Mouse (Mus musculus) ZHBTc4 (cell line): Measurements from ENCODE around the gene Cryga.
"Not testable (repeated sequence)": the region's sequence is repeated elsewhere in the genome, so short reads cannot be mapped to it uniquely, and the experiment has no call there.

Experiments used
- DNase-seq: peaks from one replicate; pipeline ENCODE4 v3.0.0-alpha.2; 2011; ENCODE audit warnings: low read depth, low spot score

Cryga gene

GRCm38 (mm10) chr1:65091566-65091965 lies 11.6 kb downstream of the Cryga start:
- no peak for DNase-seq

GRCm38 (mm10) chr1:65090370-65090769 lies 12.8 kb downstream of the Cryga start:
- no peak for DNase-seq

- no peak for DNase-seq
Measured at GRCm38 (mm10) chr1:65088567-65089356, 14.4 kb downstream of the Cryga start.

GRCm38 (mm10) chr1:65082188-65082587 lies 21.0 kb downstream of the Cryga start, which contains the start of gene Crygb:
Gene Crygb (minus strand): TSS chr1:65082288.
- DNase-seq, result no peak

- DNase-seq, result peak; percentile 35
Measured at GRCm38 (mm10) chr1:65075607-65076006, 27.6 kb downstream of the Cryga start.

- no peak for DNase-seq
Measured at GRCm38 (mm10) chr1:65073589-65073988, 29.6 kb downstream of the Cryga start, which contains the start of gene Crygc. Gene Crygc (minus strand): TSS chr1:65073689.

GRCm38 (mm10) chr1:65067842-65068241 lies 35.3 kb downstream of the Cryga start:
- peak; percentile 77 for DNase-seq

- DNase-seq, result no peak
Measured at GRCm38 (mm10) chr1:65064201-65064600, 39.0 kb downstream of the Cryga start.

- no peak for DNase-seq
Measured at GRCm38 (mm10) chr1:65063352-65063751, 39.8 kb downstream of the Cryga start, which contains the start of gene Crygd. Gene Crygd (minus strand): TSS chr1:65063452.

- peak; percentile 53 for DNase-seq
Measured at GRCm38 (mm10) chr1:65052140-65052539, 51.0 kb downstream of the Cryga start.

GRCm38 (mm10) chr1:65051696-65052095 lies 51.5 kb downstream of the Cryga start:
- DNase-seq, result peak; percentile 55

- DNase-seq, result not testable (repeated sequence)
Measured at GRCm38 (mm10) chr1:65050952-65051351, 52.2 kb downstream of the Cryga start, which contains the start of gene Cryge. Gene Cryge (minus strand): TSS chr1:65051149.
